Mouse (Mus musculus) intestine, embryonic 15.5 days (tissue): ENCODE data around the gene Pabpc4. TPM values are rescaled to one million over a fixed set of nuclear protein-coding genes. Genes with fewer than 3 reads are reported as not detected.
"Not testable (repeated sequence)": the region's sequence is repeated elsewhere in the genome, so short reads cannot be mapped to it uniquely, and the experiment has no call there.

Experiments
- ATAC-seq: fragments of 200-750 bp; cut with Nextera tagmentation; 2 replicates; pipeline ENCODE4 v1.8.0; 2017; ENCODE audit warnings: moderate TSS enrichment, moderate library complexity
- H3K27ac ChIP-seq: fragments of 300-500 bp; sonication (generic); 2 replicates; pipeline ENCODE4 v1.5.1; 2015; ENCODE audit warnings: mild to moderate bottlenecking, inconsistent platforms
- H3K27me3 ChIP-seq: fragments of 300-500 bp; sonication (generic); replicated peaks from 2 replicates; pipeline ENCODE4 v1.6.1; 2015; ENCODE audit warnings: inconsistent platforms
- H3K36me3 ChIP-seq: fragments of 300-500 bp; sonication (generic); 2 replicates; pipeline ENCODE4 v1.6.1; 2015; ENCODE audit warnings: inconsistent platforms
- H3K4me1 ChIP-seq: fragments of 300-500 bp; sonication (generic); replicated peaks from 2 replicates; pipeline ENCODE4 v1.6.1; 2015; ENCODE audit warnings: inconsistent platforms
- H3K4me2 ChIP-seq: fragments of 300-500 bp; sonication (generic); replicated peaks from 2 replicates; pipeline ENCODE4 v1.6.1; 2015; ENCODE audit warnings: mild to moderate bottlenecking, inconsistent platforms
- H3K4me3 ChIP-seq: fragments of 300-500 bp; sonication (generic); replicated peaks from 2 replicates; pipeline ENCODE4 v1.5.1; 2015; ENCODE audit warnings: inconsistent platforms
- H3K9ac ChIP-seq: fragments of 300-500 bp; sonication (generic); 2 replicates; pipeline ENCODE4 v1.6.1; 2015; ENCODE audit warnings: inconsistent platforms
- H3K9me3 ChIP-seq: fragments of 300-500 bp; sonication (generic); 2 replicates; pipeline ENCODE4 v1.6.1; 2016; ENCODE audit warnings: inconsistent platforms
- whole genome bisulfite sequencing: fragments of 180-500 bp; shearing (Covaris S2); methylation state at CpG from one replicate; pipeline ENCODE4 v1.1.7; 2015; 5-methylcytosine and 5-hydroxymethylcytosine counted together
- polyA plus RNA-seq: library from polyadenylated mRNA; unstranded; fragments of >200 nt; fragmentation: Nextera tagmentation; extraction: Ambion mirVana; gene quantifications from 2 replicates; pipeline ENCODE4 v1.2.1, GENCODE M21; 2015

Pabpc4 gene
- polyA plus RNA-seq, 1 experiment from 2014 or later, result 40.7 TPM

DNA sequence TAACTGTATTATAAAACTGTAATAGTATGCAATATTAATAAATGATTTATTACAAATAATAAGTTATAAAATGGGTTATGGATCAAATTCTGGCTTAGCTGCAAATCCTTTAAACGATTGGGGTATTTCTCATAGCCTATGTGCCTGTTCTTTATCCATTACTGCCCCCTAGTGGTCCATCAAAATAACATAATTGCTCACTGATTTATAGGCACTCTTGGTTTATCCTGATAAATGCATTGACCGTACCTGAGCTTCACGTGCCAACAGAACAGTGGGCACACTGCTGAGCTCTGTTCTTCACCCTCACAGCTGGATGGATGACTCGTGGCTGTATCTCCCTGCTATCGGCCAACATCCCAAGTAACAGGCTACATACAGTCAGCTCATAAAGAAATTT lies 7.5 kb upstream of the Pabpc4 start:
- Histone ChIP-seq H3K4me1 (0 out of 2 replicates have a peak, but pooled peaks cover 1% of the 10 kb centered on the region), H3K4me2 (no peak overlapping the region), H3K36me3 (no peaks in the 10 kb centered on the region), H3K27ac (no peak overlapping the region), H3K27me3 (no peaks in the 10 kb centered on the region), H3K9me3 (no peaks in the 10 kb centered on the region), H3K4me3 (no peak overlapping the region), H3K9ac (no peak overlapping the region)
- ATAC-seq, result peak; percentile 59; the same call in 1 of the 2 replicates
- 12% methylated on average over 5 of the region's 5 CpGs for WGBS

- WGBS, result 27% methylated on average over 8 of the region's 8 CpGs
- H3K4me2 ChIP-seq, result no peak overlapping the region
- H3K27ac ChIP-seq, result no peak overlapping the region
- no peaks in the 10 kb centered on the region for H3K27me3 ChIP-seq
- H3K4me1 ChIP-seq, result peaks cover 12% of the 10 kb centered on the region
- no peaks in the 10 kb centered on the region for H3K36me3 ChIP-seq
- H3K4me3 ChIP-seq, result no peak overlapping the region
- ATAC-seq, result peak; percentile 76
- no peak overlapping the region for H3K9ac ChIP-seq
- H3K9me3 ChIP-seq, result no peaks in the 10 kb centered on the region
Observed at GRCm38 (mm10) chr4:123260071-123260746, 1.9 kb upstream of the Pabpc4 start.

- Histone ChIP-seq H3K4me3 (no peak overlapping the region), H3K9me3 (no peaks in the 10 kb centered on the region), H3K4me1 (no peaks in the 10 kb centered on the region), H3K27me3 (no peaks in the 10 kb centered on the region), H3K27ac (no peak overlapping the region), H3K36me3 (no peaks in the 10 kb centered on the region), H3K9ac (no peak overlapping the region), H3K4me2 (no peak overlapping the region)
- no peak for ATAC-seq
- 86% methylated on average over 3 of the region's 3 CpGs for WGBS
Observed at GRCm38 (mm10) chr4:123271063-123271462, 8.9 kb downstream of the Pabpc4 start.

DNA sequence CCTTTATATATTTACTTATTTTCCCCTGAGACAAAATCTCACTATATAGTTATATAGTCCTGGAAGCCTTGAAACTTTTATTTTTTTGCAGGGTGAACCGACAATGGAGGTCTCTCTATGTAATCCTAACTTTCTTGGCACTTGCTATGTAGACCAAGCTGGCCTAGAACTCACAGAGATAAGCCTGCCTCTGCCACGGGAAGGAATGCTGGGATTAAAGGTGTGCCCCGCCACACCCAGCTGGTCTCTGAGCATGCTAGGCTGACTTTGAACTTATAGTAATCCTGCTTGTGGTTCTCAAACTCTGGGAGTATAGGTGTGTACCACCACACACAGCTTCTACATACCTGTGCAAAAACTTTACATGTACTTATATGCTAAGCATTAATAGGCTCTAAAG lies 18.0 kb downstream of the Pabpc4 start:
- 76% methylated on average over 3 of the region's 3 CpGs for WGBS
- no peak overlapping the region for H3K27ac ChIP-seq
- no peak overlapping the region for H3K9ac ChIP-seq
- H3K9me3 ChIP-seq, result no peaks in the 10 kb centered on the region
- no peak overlapping the region for H3K4me3 ChIP-seq
- no peaks in the 10 kb centered on the region for H3K27me3 ChIP-seq
- no peak for ATAC-seq
- H3K4me1 ChIP-seq, result peaks cover 13% of the 10 kb centered on the region
- H3K4me2 ChIP-seq, result no peak overlapping the region
- no peaks in the 10 kb centered on the region for H3K36me3 ChIP-seq

DNA sequence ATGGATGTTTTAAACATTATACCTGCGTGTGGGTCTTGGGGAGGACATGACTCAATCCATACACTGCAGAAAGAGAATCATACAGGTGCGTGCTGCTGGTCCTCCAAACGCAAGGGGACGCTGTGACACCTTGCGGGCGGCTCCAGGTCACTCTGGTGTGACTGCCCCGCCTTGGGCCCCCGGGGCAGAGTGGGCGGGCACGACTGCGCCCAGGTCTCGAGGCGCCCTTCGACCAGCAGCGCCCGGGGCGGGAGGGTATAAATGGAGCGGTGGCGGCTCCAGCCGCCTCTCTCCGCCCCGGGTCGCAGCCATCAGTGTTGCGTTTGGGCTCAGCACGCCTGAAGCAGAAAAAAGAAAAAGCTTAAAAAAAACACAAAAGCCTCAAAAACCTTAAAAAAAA lies 20.3 kb downstream of the Pabpc4 start:
- no peaks in the 10 kb centered on the region for H3K9me3 ChIP-seq
- under 1% methylated on average over 25 of the region's 25 CpGs for WGBS
- peaks cover 25% of the 10 kb centered on the region for H3K4me1 ChIP-seq
- H3K27ac ChIP-seq, result peak overlapping the region; percentile 56
- peak; percentile 97 for ATAC-seq
- peak overlapping the region; percentile 40; the same call in 1 of the 2 replicates for H3K9ac ChIP-seq
- H3K4me3 ChIP-seq, result peak overlapping the region; percentile 52
- H3K4me2 ChIP-seq, result peak overlapping the region; percentile 85
- H3K27me3 ChIP-seq, result no peaks in the 10 kb centered on the region
- H3K36me3 ChIP-seq, result peaks cover 2% of the 10 kb centered on the region; the same call in 1 of the 2 replicates

DNA sequence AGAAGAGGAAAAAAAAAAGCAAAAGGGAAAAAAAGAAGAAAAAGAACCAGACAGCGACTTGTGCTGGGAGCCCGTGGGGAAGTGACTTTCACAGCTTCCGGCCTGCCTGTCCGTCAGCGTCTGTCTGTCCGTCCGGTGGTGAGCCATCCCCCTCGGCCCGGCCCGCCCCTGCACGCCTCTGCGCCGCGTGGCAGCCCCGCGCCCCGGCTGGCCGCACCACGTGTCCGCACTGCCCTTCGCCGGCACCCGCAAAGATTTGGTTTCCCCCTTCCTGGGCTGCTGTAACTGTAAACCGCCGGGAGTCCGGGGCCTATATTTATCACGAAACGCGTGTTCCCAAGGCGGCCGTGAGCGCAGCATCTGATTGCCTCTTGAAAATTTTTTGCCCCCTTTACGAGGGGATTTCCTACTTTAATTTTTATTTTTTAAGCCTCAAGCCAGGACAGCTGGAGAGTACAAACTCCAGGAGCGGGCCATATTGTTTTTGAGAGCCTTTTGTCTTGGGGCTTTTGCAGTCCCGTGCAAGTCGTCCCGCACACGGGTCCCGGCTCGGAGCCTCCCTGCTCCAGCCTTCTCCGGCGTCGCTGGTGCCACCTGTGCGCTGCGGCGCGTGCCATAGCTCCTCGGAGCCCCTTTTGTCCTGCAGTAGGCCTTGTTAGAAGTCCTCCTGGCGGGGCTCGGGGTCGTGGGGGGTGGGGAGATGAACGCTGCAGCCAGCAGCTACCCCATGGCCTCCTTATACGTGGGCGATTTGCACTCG lies 20.9 kb downstream of the Pabpc4 start:
- not testable (repeated sequence) for H3K36me3 ChIP-seq, H3K9me3 ChIP-seq, H3K27me3 ChIP-seq
- peak; percentile 72 for ATAC-seq
- Histone ChIP-seq H3K4me1 (peaks cover 25% of the 10 kb centered on the region), H3K27ac (peak overlapping the region; percentile 56; the same call in 1 of the 2 replicates), H3K4me3 (peak overlapping the region; percentile 52), H3K4me2 (peak overlapping the region; percentile 85), H3K9ac (peak overlapping the region; percentile 54)
- 0% methylated on average over 41 of the region's 55 CpGs for WGBS

DNA sequence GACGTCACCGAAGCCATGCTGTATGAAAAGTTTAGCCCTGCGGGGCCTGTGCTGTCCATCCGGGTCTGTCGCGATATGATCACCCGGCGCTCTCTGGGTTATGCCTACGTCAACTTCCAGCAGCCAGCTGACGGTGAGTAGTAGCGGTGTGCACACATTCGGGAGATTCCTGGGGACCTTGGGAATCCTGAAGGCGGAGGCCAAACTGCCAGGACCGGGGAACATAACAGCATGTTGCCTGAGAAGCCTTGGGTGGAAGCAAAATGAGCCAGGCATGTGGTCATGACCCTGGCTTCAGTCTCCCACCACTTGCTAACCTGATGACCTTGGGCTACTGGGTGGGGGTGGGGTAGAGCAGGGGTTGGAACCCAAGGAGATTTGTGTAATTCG lies 21.5 kb downstream of the Pabpc4 start:
- Histone ChIP-seq H3K9ac (peak overlapping the region; percentile 54), H3K4me1 (peaks cover 25% of the 10 kb centered on the region), H3K27ac (peak overlapping the region; percentile 5; the same call in 1 of the 2 replicates), H3K4me2 (peak overlapping the region; percentile 85), H3K4me3 (peak overlapping the region; percentile 52)
- not testable (repeated sequence) for H3K27me3 ChIP-seq, ATAC-seq, H3K36me3 ChIP-seq, H3K9me3 ChIP-seq
- under 1% methylated on average over 15 of the region's 15 CpGs for WGBS

- peak; percentile 29; the same call in 1 of the 2 replicates for ATAC-seq
- peak overlapping the region; percentile 85 for H3K4me2 ChIP-seq
- H3K4me3 ChIP-seq, result peak overlapping the region; percentile 52
- H3K4me1 ChIP-seq, result peaks cover 27% of the 10 kb centered on the region
- peak overlapping the region; percentile 54 for H3K9ac ChIP-seq
- H3K9me3 ChIP-seq, result no peaks in the 10 kb centered on the region
- H3K27ac ChIP-seq, result no peak overlapping the region
- H3K36me3 ChIP-seq, result peaks cover 18% of the 10 kb centered on the region
- no peaks in the 10 kb centered on the region for H3K27me3 ChIP-seq
- WGBS, result 64% methylated on average over 6 of the region's 6 CpGs
Observed at GRCm38 (mm10) chr4:123284731-123285624, 22.8 kb downstream of the Pabpc4 start.

- peaks cover 32% of the 10 kb centered on the region for H3K36me3 ChIP-seq
Observed at GRCm38 (mm10) chr4:123286790-123287189, 24.6 kb downstream of the Pabpc4 start.

GRCm38 (mm10) chr4:123289038-123289437 lies 26.9 kb downstream of the Pabpc4 start:
- WGBS, result 90% methylated on average over 12 of the region's 12 CpGs
- ATAC-seq, result no peak
- Histone ChIP-seq H3K4me3 (no peak overlapping the region), H3K9me3 (no peaks in the 10 kb centered on the region), H3K9ac (no peak overlapping the region), H3K4me2 (no peak overlapping the region), H3K27me3 (no peaks in the 10 kb centered on the region), H3K36me3 (peaks cover 50% of the 10 kb centered on the region), H3K27ac (no peak overlapping the region), H3K4me1 (peaks cover 25% of the 10 kb centered on the region)

More at GRCm38 (mm10) chr4:123286790-123287189, 24.6 kb downstream of the Pabpc4 start:
- ATAC-seq, result no peak
- H3K4me1 ChIP-seq, result peaks cover 27% of the 10 kb centered on the region
- no peak overlapping the region for H3K4me2 ChIP-seq
- H3K9me3 ChIP-seq, result no peaks in the 10 kb centered on the region
- no peak overlapping the region for H3K9ac ChIP-seq
- WGBS, result 92% methylated on average over 2 of the region's 2 CpGs
- H3K4me3 ChIP-seq, result no peak overlapping the region
- no peaks in the 10 kb centered on the region for H3K27me3 ChIP-seq
- no peak overlapping the region for H3K27ac ChIP-seq

DNA sequence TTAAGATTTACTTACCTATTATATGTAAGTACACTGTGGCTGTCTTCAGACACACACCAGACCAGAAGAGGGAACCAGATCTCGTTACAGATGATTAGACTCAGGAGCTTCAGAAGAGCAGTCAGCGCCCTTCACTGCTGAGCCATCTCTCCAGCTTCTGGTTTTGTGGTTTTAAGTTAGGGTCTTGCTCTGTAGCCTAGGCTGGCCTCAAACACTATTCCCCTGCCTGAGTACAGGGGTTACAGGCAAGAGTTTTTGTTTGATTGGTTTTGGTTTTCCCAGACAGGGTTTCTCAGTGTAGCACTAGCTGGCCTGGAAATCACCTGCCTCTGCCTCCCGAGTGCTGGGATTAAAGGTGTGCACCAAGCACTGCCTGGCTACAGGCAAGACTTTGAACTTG lies 30.2 kb downstream of the Pabpc4 start:
- no peak overlapping the region for H3K4me3 ChIP-seq
- H3K4me1 ChIP-seq, result 0 out of 2 replicates have a peak, but pooled peaks cover 2% of the 10 kb centered on the region
- H3K9ac ChIP-seq, result no peak overlapping the region
- 80% methylated on average over 3 of the region's 3 CpGs for WGBS
- no peaks in the 10 kb centered on the region for H3K27me3 ChIP-seq
- peaks cover 70% of the 10 kb centered on the region for H3K36me3 ChIP-seq
- H3K27ac ChIP-seq, result no peak overlapping the region
- H3K4me2 ChIP-seq, result no peak overlapping the region
- no peak for ATAC-seq
- no peaks in the 10 kb centered on the region for H3K9me3 ChIP-seq

- ATAC-seq, result no peak
- Histone ChIP-seq H3K27me3 (no peaks in the 10 kb centered on the region), H3K4me3 (no peak overlapping the region), H3K36me3 (peaks cover 74% of the 10 kb centered on the region), H3K4me1 (0 out of 2 replicates have a peak, but pooled peaks cover 2% of the 10 kb centered on the region), H3K9ac (no peak overlapping the region), H3K9me3 (no peaks in the 10 kb centered on the region), H3K4me2 (no peak overlapping the region), H3K27ac (no peak overlapping the region)
- 76% methylated on average over 7 of the region's 7 CpGs for whole genome bisulfite sequencing
Observed at GRCm38 (mm10) chr4:123292989-123293388, 30.8 kb downstream of the Pabpc4 start.
